Mouse (Mus musculus) heart, embryonic 12.5 days (tissue): ENCODE results near the gene Bhmt. TPM values are rescaled to one million over a fixed set of nuclear protein-coding genes. Genes with fewer than 3 reads are reported as not detected.

Experiments
- ATAC-seq: fragments of 200-750 bp; cut with Nextera tagmentation; 2 replicates; pipeline ENCODE4 v1.8.0; 2017; ENCODE audit warnings: moderate TSS enrichment, moderate library complexity; ENCODE audit not compliant: insufficient number of reproducible peaks, low FRiP score
- H3K27ac ChIP-seq: fragments of 300-500 bp; sonication (generic); 2 replicates; pipeline ENCODE4 v1.5.1; 2016; ENCODE audit warnings: mild to moderate bottlenecking, moderate library complexity; ENCODE audit not compliant: poor library complexity, severe bottlenecking
- H3K27me3 ChIP-seq: fragments of 300-500 bp; sonication (generic); replicated peaks from 2 replicates; pipeline ENCODE4 v1.6.1; 2016; ENCODE audit warnings: mild to moderate bottlenecking, moderate library complexity
- H3K36me3 ChIP-seq: fragments of 300-500 bp; sonication (generic); 2 replicates; pipeline ENCODE4 v1.6.1; 2016; ENCODE audit warnings: mild to moderate bottlenecking, moderate library complexity
- H3K4me1 ChIP-seq: fragments of 300-500 bp; sonication (generic); replicated peaks from 2 replicates; pipeline ENCODE4 v1.6.1; 2016; ENCODE audit warnings: mild to moderate bottlenecking
- H3K4me2 ChIP-seq: fragments of 300-500 bp; sonication (generic); 2 replicates; pipeline ENCODE4 v1.6.1; 2016; ENCODE audit warnings: mild to moderate bottlenecking, moderate library complexity
- H3K4me3 ChIP-seq: fragments of 300-500 bp; sonication (generic); 2 replicates; pipeline ENCODE4 v1.5.1; 2016; ENCODE audit warnings: mild to moderate bottlenecking
- H3K9ac ChIP-seq: fragments of 300-500 bp; sonication (generic); 2 replicates; pipeline ENCODE4 v1.6.1; 2016; ENCODE audit warnings: mild to moderate bottlenecking, moderate library complexity
- H3K9me3 ChIP-seq: fragments of 300-500 bp; sonication (generic); replicated peaks from 2 replicates; pipeline ENCODE4 v1.6.1; 2016; ENCODE audit warnings: mild to moderate bottlenecking, moderate library complexity
- WGBS: fragments of 180-500 bp; shearing (Covaris S2); methylation state at CpG from one replicate; pipeline ENCODE4 v1.1.7; 2016; 5-methylcytosine and 5-hydroxymethylcytosine counted together
- polyA plus RNA-seq: library from polyadenylated mRNA; unstranded; fragments of >200 nt; fragmentation: Nextera tagmentation; extraction: Ambion mirVana; gene quantifications from 2 replicates; pipeline ENCODE4 v1.2.1, GENCODE M21; 2016

The Bhmt gene
- polyA plus RNA-seq, 1 experiment from 2014 or later: 0.32 TPM

DNA sequence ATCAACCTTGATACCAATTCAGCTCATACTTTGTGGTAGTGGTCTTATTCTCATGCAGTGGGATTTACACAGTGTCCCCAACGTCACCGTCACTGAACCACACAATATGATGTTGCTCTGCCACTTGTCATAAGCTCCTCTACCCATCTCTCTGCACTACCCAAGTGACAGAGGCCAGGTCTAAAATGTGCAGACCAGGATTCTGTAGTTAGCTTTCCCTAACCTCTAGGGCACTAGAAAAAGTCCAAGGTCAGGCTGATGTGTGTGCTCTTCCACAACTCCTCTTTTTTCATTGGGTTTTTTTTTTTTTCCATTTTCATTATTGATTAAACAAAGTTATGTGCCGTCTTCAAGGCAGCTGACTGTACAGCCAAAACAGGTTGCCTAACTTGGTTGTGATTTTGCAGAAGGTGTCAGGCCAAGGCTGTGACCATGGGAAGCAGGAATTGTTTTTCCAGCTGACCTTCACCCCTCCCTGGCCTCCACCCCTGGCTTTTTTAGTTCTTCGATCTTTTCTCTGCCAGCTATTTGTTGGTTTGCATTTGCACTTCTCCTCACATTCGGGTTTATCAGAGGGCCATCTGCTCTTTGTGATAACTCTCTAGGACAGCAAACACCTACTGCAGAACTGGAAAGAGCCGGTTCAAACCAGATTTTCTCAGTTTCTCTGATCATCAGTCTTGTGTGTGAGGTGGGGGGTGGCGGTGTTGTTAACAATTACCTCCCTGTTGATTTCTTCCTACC, 10.8 kb upstream of the Bhmt start:
- no peaks in the 10 kb centered on the region for H3K9me3 ChIP-seq
- no peaks in the 10 kb centered on the region for H3K36me3 ChIP-seq
- H3K4me1 ChIP-seq: no peaks in the 10 kb centered on the region
- no peaks in the 10 kb centered on the region for H3K27me3 ChIP-seq
- ATAC-seq: no peak
- H3K9ac ChIP-seq: no peak overlapping the region
- no peak overlapping the region for H3K4me3 ChIP-seq
- no peak overlapping the region for H3K27ac ChIP-seq
- H3K4me2 ChIP-seq: no peak overlapping the region
- WGBS: 55% methylated on average over 7 of the region's 7 CpGs

DNA sequence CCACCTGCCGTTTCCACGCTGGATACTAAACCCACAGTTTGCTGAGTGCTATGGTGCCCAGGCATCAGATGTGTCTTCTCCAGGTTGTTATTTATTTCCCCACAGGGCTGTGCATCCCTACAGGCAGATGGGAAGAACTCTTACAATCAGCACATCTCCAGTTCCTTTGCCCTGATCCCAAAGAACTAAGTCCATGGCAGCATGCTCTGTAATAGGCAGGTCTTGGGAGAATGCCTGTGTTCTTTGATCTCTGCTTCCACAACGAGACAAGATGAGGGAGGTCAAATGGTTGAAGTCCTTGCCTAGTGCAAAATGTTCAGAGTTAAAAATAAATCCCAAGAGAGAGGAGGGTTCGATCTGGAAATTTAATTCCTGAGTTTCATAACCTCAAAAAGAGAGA, 1.9 kb upstream of the Bhmt start:
- Histone ChIP-seq H3K4me1 (no peaks in the 10 kb centered on the region), H3K9me3 (no peaks in the 10 kb centered on the region), H3K27me3 (no peaks in the 10 kb centered on the region), H3K4me3 (no peak overlapping the region), H3K4me2 (no peak overlapping the region), H3K27ac (no peak overlapping the region), H3K36me3 (no peaks in the 10 kb centered on the region), H3K9ac (no peak overlapping the region)
- 66% methylated on average over 4 of the region's 4 CpGs for WGBS
- ATAC-seq: no peak

DNA sequence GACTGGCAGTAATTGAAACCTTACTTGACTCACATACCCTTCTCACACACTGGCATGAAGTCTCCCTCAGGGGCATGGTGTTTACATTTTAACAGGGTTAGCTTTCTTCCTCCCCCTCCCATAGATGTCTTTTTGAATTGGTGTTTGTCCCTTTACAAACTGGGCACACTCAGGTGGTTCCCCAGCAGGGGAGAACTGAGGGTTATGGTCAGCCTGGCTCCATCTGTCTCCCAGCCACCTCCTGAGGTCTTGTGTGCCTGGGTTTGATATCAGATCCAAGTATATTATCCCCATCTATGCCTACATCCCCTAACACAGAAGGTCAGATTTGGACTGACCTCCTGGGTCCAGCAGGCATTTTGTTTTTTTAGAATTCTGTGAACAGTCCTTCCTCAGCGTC, 1.2 kb downstream of the Bhmt start:
- no peaks in the 10 kb centered on the region for H3K36me3 ChIP-seq
- no peak overlapping the region for H3K4me3 ChIP-seq
- H3K4me1 ChIP-seq: no peaks in the 10 kb centered on the region
- H3K4me2 ChIP-seq: no peak overlapping the region
- H3K9me3 ChIP-seq: no peaks in the 10 kb centered on the region
- no peak overlapping the region for H3K27ac ChIP-seq
- 90% methylated on average over 1 of the region's 1 CpGs for WGBS
- H3K27me3 ChIP-seq: no peaks in the 10 kb centered on the region
- H3K9ac ChIP-seq: no peak overlapping the region
- no peak for ATAC-seq

DNA sequence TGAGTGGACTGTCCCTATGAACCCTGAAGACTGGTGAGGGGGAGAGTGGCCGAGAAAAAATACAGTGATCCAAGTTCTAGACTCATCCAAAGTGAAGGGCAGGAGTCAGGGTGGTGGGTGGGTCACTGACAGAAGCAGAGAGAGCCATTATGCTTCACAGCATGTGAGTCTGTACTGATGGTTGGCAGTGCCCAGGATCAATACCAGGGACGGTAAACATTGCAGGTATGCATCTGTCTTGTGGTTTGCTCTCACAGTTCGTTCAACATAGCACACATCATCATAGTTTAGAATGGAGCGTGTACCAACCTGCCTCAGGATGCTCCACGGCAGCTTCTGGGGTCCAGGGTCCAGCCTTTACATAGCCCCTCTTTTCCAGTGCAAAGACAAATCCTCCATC, 4.8 kb downstream of the Bhmt start:
- no peak overlapping the region for H3K4me2 ChIP-seq
- H3K27me3 ChIP-seq: no peaks in the 10 kb centered on the region
- WGBS: 79% methylated on average over 5 of the region's 5 CpGs
- H3K9ac ChIP-seq: no peak overlapping the region
- no peaks in the 10 kb centered on the region for H3K36me3 ChIP-seq
- no peaks in the 10 kb centered on the region for H3K9me3 ChIP-seq
- no peak overlapping the region for H3K4me3 ChIP-seq
- 0 out of 2 replicates have a peak, but pooled peaks cover 3% of the 10 kb centered on the region for H3K4me1 ChIP-seq
- no peak for ATAC-seq
- no peak overlapping the region for H3K27ac ChIP-seq

DNA sequence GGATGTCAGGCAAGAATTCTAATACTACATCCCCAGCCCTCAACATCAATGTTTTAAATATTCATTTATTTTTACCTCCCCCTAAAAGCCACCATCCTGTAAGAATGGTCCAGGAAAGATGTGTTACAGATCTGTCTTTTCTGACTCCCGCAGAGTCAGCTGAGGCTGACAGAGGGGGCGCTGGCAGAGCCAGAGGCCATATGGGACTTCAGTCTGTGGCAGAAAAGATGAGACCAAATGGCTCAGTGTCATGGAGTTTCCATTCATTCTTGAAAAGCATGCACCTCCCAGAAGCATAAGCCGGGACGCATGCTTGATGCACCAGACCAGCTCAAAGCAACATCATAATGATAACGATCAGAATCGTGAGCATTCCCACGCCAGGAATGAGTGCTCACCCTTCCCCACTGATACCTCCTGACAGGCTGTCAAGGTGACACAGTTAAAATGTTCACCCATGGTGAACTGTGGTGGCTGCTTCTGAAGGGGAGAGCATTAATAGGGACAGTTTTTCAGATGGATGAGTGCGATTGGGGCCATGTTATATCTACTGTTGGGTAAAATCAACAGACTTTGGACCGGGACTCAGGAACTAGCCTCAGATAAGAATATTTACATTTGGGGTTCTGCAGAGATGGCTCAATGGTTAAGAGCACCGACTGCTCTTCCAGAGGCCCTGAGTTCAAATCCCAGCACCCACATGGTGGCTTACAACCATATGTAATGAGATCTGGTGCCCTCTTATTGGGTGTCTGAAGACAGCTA, 6.6 kb downstream of the Bhmt start:
- 0 out of 2 replicates have a peak, but pooled peaks cover 3% of the 10 kb centered on the region for H3K4me1 ChIP-seq
- H3K27me3 ChIP-seq: no peaks in the 10 kb centered on the region
- H3K4me2 ChIP-seq: no peak overlapping the region
- no peak overlapping the region for H3K27ac ChIP-seq
- H3K36me3 ChIP-seq: no peaks in the 10 kb centered on the region
- no peak for ATAC-seq
- no peaks in the 10 kb centered on the region for H3K9me3 ChIP-seq
- H3K4me3 ChIP-seq: no peak overlapping the region
- no peak overlapping the region for H3K9ac ChIP-seq
- 73% methylated on average over 10 of the region's 10 CpGs for WGBS

DNA sequence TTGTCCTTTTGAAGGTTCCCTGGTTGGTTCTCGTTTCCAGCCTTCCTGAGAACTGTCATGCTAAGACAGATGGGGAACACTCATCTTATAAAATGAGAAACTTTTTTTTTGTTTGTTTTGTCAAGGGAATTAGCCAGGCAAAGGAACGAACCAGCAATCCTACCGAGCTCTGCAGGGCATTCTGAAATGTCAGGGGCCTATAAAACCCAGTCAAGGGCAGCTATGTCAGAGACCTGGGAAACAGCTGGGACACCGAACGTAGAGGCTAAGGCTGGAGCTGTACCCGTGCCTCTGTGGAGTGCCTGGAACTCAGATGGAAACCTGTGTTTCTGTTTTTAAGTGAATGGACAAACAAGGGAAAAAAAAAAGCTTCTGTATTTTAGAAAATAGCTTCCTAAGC, 8.9 kb downstream of the Bhmt start:
- H3K9me3 ChIP-seq: no peaks in the 10 kb centered on the region
- no peak for ATAC-seq
- H3K9ac ChIP-seq: no peak overlapping the region
- H3K4me1 ChIP-seq: 0 out of 2 replicates have a peak, but pooled peaks cover 3% of the 10 kb centered on the region
- H3K27me3 ChIP-seq: no peaks in the 10 kb centered on the region
- no peak overlapping the region for H3K27ac ChIP-seq
- no peak overlapping the region for H3K4me3 ChIP-seq
- H3K36me3 ChIP-seq: no peaks in the 10 kb centered on the region
- WGBS: 42% methylated on average over 6 of the region's 6 CpGs
- H3K4me2 ChIP-seq: no peak overlapping the region

DNA sequence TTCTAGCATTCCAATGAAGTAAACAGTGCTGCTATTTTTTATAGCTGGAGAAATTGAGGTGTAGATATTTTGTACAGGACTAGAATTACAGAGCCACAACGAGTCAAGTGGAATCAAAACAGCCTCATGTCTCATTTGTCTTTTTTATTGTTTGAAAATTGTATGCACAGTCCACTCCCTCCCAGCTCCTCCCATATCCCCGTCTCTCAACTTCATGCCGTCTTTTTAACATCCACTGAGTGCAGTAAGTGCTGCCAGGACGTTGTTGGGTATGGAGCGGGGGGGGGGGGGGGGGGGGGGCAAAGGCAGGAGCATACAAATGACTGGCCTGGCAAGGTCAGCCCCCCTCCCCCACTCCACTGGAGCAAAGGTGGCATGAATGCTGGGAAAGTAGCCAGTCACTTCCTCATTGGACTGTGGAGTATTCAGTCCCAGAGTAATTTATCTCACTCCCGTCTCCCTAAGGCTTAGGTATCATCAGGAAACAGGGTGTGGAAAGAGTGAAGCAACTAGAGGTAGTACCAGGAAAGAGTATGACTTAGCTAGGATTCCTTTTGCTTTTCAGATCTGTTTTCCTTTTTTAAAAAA, 23.3 kb downstream of the Bhmt start:
- H3K27ac ChIP-seq: no peak overlapping the region
- H3K9ac ChIP-seq: no peak overlapping the region
- no peak; the same call in 1 of the 2 replicates for ATAC-seq
- no peak overlapping the region for H3K4me3 ChIP-seq
- no peaks in the 10 kb centered on the region; the same call in 1 of the 2 replicates for H3K9me3 ChIP-seq
- no peaks in the 10 kb centered on the region for H3K36me3 ChIP-seq
- H3K4me1 ChIP-seq: no peaks in the 10 kb centered on the region; the same call in 1 of the 2 replicates
- H3K27me3 ChIP-seq: no peaks in the 10 kb centered on the region
- 53% methylated on average over 5 of the region's 6 CpGs for WGBS
- H3K4me2 ChIP-seq: no peak overlapping the region

DNA sequence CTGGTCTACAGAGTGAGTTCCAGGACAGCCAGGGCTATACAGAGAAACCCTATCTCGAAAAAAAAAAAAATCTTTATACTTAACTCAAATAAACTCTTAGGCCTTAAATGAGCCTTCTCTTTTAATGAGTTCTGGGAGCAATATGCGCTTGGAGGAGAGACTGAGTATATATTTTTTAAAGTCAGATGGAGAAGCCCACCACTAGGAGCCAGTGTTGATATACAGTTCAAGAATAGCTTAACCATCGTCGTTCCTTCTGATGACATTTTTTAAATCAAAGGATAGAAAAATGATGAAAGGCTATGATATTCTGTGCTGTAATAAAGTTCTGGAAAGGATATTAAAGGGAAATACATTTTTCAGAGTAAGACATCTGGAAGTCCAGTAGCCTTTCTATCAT, 24.0 kb downstream of the Bhmt start:
- H3K27ac ChIP-seq: no peak overlapping the region
- no peaks in the 10 kb centered on the region; the same call in 1 of the 2 replicates for H3K4me1 ChIP-seq
- H3K4me3 ChIP-seq: no peak overlapping the region
- H3K27me3 ChIP-seq: no peaks in the 10 kb centered on the region
- H3K9ac ChIP-seq: no peak overlapping the region
- no peak overlapping the region for H3K4me2 ChIP-seq
- no peaks in the 10 kb centered on the region for H3K36me3 ChIP-seq
- H3K9me3 ChIP-seq: no peaks in the 10 kb centered on the region; the same call in 1 of the 2 replicates
- no peak for ATAC-seq
- WGBS: 68% methylated on average over 4 of the region's 4 CpGs

DNA sequence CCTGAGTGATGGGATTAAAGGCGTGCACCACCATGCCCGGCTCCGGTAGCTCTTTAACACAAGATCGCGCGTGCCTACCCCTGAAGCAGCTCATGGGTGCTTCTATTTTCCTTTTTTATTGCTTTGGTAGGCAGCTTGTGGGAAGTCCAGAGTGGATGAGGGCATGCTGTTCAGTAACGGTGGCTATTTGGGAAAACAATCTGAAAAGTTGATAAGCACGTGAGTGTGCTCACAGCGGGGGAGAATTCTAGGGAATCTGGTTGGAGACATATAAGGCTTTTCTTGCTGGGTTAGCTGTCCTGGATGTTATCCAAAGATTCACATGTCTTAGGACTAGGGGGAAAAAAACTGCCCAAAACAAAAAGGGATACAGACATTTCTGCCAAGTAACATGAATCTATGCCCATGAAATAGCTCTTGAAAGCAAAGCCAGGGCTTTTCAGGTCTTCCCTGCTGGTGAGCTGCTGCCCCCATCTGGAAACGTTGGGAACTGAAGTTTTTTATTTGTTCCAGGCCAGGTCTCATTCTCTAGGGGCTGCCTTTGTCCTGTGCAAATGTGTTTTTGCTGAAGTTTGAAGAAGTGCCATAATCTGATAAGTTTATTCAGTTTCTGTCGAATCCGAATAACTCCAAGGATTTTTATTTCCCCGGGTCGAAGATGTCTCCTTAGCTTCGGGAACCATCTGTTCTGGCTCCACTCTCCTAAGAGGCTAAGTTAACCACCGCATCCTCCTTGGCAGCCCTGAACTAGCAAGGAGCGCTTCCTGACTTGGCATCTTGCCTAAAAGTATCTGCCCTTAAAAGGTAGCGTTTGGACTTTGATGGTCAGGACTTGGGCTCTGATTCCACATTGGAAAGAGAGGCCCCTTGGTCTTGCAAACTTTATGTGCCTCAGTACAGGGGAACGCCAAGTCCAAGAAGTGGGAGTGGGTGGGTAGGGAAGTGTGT, 24.8 kb downstream of the Bhmt start:
- H3K27me3 ChIP-seq: no peaks in the 10 kb centered on the region
- ATAC-seq: peak; percentile 33; the same call in 1 of the 2 replicates
- H3K27ac ChIP-seq: no peak overlapping the region
- peak overlapping the region; percentile 33; the same call in 1 of the 2 replicates for H3K4me2 ChIP-seq
- H3K9me3 ChIP-seq: no peaks in the 10 kb centered on the region; the same call in 1 of the 2 replicates
- H3K36me3 ChIP-seq: no peaks in the 10 kb centered on the region
- no peak overlapping the region for H3K9ac ChIP-seq
- H3K4me1 ChIP-seq: no peaks in the 10 kb centered on the region; the same call in 1 of the 2 replicates
- H3K4me3 ChIP-seq: no peak overlapping the region
- WGBS: 48% methylated on average over 19 of the region's 19 CpGs

DNA sequence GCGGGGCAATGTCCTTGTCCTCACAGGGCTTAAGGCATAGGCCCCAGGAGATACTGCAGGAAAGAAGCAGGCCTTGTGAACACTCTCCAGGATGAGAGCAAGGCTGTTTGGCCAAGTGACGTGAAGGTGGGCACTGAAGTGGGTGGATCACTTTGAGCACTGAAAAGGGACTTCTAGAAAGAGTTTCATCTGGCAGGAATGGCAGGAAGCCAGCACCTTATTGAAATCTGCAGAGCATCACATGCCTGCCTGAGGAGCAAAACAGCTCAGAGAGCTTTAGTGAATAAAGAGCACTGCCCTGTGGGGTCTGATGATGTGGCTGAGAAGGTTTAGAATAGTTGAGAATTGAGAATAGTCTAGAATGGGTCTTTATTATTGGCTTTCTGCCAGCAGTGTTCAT, 29.3 kb downstream of the Bhmt start:
- no peak for ATAC-seq
- Histone ChIP-seq H3K36me3 (no peaks in the 10 kb centered on the region), H3K4me3 (no peak overlapping the region), H3K27me3 (no peaks in the 10 kb centered on the region), H3K9ac (no peak overlapping the region), H3K4me1 (no peaks in the 10 kb centered on the region), H3K4me2 (no peak overlapping the region), H3K27ac (no peak overlapping the region), H3K9me3 (no peaks in the 10 kb centered on the region)
- WGBS: 73% methylated on average over 2 of the region's 2 CpGs
